Mouse (Mus musculus) T-helper 1 cell (primary cell): Measurements from ENCODE around the gene Wdr95.
"Not testable (repeated sequence)": the region's sequence is repeated elsewhere in the genome, so short reads cannot be mapped to it uniquely, and the experiment has no call there.

ENCODE experiments used
- in situ Hi-C: fragments of 300-600 bp; cut with MboI, MseI; formaldehyde crosslinking; loops from one replicate; pipeline ENCODE4 v1.15.1; 2025; ENCODE audit warnings: high pct_unique_total_duplicates

Wdr95 gene

DNA sequence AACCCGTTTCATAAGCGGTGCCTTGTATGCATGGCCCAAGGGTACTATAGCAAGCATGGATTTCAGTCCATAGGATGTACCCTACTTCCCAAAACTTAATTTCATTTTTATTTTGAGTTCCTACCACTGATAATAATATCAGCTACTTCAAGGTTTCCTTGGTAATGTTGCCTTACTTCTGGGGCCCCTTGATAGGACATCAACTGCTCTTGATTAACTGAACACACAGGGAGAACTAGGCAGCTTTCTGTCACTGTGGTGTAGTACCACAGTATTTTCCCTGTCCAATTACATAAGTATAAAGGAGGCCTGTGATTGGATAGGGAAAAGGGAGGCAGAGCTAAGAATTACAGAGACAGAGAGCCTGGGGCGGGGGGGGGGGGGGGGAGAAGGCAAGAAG, 13.6 kb upstream of the Wdr95 start:
- in situ Hi-C loops: no loop called here

- in situ Hi-C loops: no loop called here
These were observed 11.4 kb upstream of the Wdr95 start for GRCm38 (mm10) chr5:149517116-149517515.

DNA sequence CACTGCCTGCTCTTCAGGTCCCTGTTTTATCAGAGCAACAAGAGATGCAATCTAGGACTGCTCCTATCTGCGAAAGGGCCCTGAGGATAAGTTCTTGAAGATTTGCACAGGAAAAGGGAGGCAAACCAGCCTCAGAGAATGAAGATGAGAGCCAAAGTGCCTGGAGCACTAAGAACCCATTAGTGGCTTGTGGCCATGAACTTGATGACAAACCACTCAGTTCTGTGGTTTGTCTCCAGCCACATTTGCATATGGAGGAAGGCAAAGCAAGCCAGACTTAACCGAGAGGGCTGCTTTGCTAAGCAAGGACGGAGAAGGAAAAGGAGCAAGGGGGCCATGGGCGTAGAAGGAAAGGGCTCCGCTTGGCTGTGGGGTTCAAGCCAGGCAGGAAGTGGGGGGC, 7.7 kb upstream of the Wdr95 start:
- in situ Hi-C loops: loop anchor here (5.0 kb wide), 1 partner anchor 34 kb away; no protein-coding TSS in a partner anchor

GRCm38 (mm10) chr5:149523856-149524241, 4.6 kb upstream of the Wdr95 start:
- in situ Hi-C loops: loop anchor here (5.0 kb wide), 1 partner anchor 37 kb away; no protein-coding TSS in a partner anchor

DNA sequence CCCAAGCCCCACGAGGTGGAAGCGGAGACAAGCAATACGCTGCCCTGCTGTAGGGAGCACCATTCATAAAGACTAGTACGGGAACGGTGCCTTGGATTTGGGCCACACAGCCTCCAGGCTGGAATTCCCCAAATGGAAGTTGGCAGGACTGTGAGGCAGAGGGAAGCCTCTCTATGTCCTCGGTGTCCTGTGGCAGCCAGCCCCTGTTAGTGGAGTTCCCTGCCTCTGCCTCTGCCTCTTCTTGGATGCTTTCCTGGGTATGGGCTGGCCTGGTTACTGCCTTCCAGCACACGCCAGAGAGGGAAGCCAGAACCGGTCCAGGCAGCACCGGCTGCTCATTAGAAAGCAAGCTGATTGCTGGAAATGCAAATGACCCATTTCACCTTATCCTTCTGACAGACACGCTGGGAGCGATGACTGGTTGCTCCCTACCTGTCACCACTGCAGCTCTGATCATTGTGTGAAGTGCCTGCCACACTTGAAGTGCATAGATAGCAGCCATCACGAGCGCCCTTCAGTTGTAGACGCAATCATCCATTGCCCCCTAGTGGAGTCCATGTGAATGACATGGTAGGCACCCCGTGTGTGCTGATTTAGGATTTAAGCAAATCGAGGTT, 4.1 kb upstream of the Wdr95 start:
- in situ Hi-C loops: loop anchor here (5.0 kb wide), 1 partner anchor 37 kb away; no protein-coding TSS in a partner anchor

DNA sequence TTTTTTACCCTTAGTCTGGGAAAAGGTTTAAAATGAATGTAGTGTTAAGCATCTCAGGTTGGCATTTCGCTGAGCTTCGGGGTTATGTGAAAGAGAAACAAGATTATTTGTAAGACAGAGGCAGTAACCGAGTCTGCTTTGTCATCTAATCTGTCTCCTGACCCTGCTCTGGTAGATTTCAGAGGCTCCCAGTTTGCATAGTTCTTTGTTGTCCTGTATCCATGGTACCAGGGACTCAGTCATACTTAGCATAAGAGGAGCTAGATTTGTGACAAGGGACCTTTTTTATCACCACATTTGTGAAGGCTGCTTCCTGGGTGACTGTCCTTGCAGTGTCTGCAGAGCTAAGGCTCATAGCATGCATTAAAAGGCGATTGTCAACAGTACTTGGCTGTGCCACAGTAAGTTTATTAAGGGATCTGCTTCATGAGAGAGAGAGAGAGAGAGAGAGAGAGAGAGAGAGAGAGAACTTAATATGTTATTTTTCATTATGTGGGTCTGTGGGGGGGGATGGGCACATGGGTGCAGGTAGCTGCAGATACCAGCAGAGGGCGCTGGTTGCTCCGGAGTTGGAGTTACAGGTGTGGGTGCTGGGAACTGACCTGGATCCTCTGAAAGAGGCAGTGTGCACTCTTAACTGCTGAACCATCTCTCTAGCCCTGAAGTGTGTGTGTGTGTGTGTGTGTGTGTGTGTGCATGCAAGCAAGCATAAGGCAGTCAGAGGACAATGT, 3.3 kb upstream of the Wdr95 start:
- in situ Hi-C loops: no loop called here

- in situ Hi-C loops: no loop called here
These were observed 2.0 kb upstream of the Wdr95 start for GRCm38 (mm10) chr5:149526467-149526951.

- in situ Hi-C loops: not testable (repeated sequence)
These were observed 1.2 kb upstream of the Wdr95 start for GRCm38 (mm10) chr5:149527292-149527691.

GRCm38 (mm10) chr5:149533847-149534246, 5.4 kb downstream of the Wdr95 start:
- in situ Hi-C loops: no loop called here

GRCm38 (mm10) chr5:149536005-149536404, 7.5 kb downstream of the Wdr95 start:
- in situ Hi-C loops: no loop called here

DNA sequence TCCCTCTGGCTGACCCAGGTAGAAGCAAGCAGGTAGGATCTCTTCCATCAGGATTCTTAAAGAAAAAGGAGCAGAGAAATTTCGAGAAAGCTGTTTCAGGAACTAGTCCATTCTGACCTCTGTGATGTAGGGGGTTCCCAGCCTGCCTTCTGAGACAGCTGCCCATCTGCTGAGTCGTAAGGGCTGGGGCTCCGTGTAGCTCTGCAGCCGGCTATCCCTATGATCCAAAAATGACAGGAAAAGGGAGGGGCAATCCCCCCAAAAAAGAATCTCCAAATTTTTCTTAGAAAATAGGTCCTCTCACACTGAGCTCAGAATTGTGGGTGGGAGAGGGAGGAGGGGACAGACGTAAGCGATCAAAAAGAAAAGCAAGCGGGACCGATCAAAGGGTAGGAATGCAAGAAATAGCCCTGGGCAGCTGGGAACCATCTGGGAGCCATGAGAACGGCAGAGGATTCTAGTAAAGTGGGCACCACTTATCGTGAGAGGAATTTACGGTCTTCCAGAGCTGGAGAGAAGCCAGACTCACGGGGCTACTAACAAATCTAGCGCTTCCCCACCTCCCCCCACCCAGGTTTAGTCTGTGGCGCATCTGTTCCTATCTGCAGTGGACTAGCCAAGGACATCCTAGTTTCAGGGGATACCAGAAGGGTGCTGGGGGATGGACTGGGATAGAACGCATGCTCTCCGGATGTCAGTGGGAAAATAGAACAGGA, 9.5 kb downstream of the Wdr95 start:
- in situ Hi-C loops: no loop called here

GRCm38 (mm10) chr5:149538531-149538930, 10.1 kb downstream of the Wdr95 start:
- in situ Hi-C loops: no loop called here

DNA sequence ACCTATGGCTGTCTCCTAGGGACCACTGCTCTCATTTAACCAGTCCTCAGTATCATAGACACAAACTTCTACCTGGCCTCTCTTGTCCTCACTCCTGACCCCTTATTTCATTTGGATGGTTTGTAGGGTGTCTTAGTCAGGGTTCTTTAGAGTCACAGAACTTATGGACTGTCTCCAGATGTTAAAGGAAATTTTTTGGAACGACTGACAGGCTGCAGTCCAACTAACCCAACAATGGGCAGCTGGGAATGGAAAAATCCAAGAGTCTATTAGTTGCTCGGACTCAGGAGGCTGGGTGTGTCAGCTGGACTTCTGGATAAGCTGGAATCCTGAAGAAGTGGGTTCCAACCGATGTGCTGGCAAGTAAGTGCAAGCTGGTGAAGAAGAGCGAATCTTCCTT, 10.6 kb downstream of the Wdr95 start:
- in situ Hi-C loops: no loop called here

- in situ Hi-C loops: no loop called here
These were observed 22.7 kb downstream of the Wdr95 start for GRCm38 (mm10) chr5:149551179-149551578.

GRCm38 (mm10) chr5:149552742-149553141, 24.3 kb downstream of the Wdr95 start:
- in situ Hi-C loops: no loop called here

- in situ Hi-C loops: no loop called here
These were observed 24.9 kb downstream of the Wdr95 start for GRCm38 (mm10) chr5:149553373-149553772.

GRCm38 (mm10) chr5:149554397-149554796, 25.9 kb downstream of the Wdr95 start:
- in situ Hi-C loops: no loop called here

- in situ Hi-C loops: no loop called here
These were observed 32.6 kb downstream of the Wdr95 start for GRCm38 (mm10) chr5:149560903-149561588.

DNA sequence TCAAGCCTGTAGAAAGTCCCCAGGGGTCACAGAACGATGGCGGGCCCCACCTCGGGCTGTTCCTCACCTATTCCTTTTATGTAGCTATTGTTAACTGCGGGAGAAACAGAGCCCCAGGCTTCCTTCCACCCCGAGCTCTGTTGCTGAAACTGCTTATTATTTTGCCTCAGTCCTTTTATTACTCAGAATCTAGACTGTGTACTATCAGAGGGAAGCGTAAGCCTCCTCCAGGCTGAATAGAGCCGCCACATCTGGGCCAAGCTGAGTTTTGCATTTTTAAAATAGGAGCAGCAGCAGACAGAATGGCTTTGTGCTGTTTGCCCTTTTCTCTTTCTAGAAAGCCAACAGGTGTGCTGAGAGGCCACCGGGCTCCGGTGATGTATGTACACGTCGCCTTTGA, 37.5 kb downstream of the Wdr95 start:
- in situ Hi-C loops: no loop called here

DNA sequence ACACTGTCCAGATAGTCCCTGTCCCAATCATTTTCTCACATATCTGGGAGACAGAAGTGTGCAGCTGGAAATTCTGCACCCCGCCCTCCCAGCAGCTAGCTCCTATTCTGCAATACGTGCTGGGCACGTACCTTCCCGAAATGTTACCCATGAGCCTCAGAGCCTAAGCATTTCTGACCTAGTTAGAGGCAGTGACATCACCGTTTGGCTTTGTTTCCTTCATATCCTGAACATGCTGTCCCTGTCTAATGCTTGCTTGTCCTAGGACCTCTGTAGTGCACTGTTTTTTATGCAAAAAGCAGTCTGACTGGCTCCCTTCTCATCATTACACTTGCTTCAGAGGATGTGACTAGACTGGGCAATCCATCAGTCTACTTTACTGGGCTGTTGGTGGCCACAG, 38.5 kb downstream of the Wdr95 start:
- in situ Hi-C loops: no loop called here

DNA sequence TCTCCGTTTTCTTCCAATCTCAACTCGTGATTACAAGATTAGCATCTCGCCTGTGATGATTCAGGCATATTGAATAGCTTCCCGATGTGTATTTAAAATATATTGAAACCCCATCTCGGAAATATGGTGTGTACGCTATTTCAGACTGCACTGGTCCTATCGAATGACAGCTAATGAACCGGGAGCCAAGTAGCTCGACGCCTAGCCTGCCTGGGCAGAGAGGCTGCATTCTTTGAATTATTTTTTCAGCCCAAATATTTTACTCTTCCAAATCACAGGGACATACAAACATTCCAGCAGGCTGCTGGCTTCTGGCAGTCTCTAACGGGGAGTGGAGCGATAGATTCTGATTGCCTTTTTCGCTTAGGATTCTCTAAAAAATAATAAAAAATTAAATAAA, 40.5 kb downstream of the Wdr95 start:
- in situ Hi-C loops: no loop called here

DNA sequence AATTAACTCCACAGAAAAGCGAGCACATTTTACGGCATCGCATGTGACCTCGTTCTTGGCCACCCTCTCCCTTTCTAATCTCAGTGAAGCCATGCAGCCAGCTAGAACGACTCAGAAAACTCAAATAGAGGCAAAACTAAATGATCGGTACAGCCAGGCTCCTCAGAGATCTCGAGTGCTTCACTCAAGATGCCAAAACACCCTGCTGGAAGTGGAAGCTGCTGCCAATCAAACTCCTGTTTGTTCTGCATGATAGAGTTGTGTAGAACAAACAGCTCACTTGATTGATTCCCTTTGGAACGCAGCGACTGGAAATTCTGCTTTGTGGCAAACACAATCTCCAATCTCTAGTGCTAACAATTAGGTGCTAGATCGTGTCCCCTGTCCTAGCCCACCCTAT, 48.5 kb downstream of the Wdr95 start:
- in situ Hi-C loops: no loop called here
